Mouse (Mus musculus) lung, postnatal 0 days (tissue): ENCODE measurements around the gene Ppy.

ENCODE experiments used
- CTCF ChIP-seq: IDR thresholded peaks from 2 replicates; pipeline ENCODE4 v1.5.1; 2016; ENCODE audit warnings: antibody characterized with exemption, mild to moderate bottlenecking
- EP300 ChIP-seq: IDR thresholded peaks from 2 replicates; pipeline ENCODE4 v1.6.1; 2016; ENCODE audit warnings: antibody characterized with exemption, mild to moderate bottlenecking, control low read depth

GRCm38 (mm10) chr11:102111576-102111975 is 10.5 kb upstream of the Ppy start:
- TF ChIP-seq EP300: no peak
- no peak for TF ChIP-seq CTCF
